Mouse (Mus musculus) CD4-positive naive resting alpha-beta T cell, adult 57 days (primary cell): Measurements from ENCODE around the gene Olfr323. TPM values are rescaled to one million over a fixed set of nuclear protein-coding genes. Genes with fewer than 3 reads are reported as not detected.

Source experiments
- total RNA-seq: library from RNA; stranded (reverse); gene quantifications from one replicate; pipeline ENCODE4 v1.2.4, GENCODE M21; 2023

The Olfr323 gene
- total RNA-seq: not detected

GRCm38 (mm10) chr11:58630401-58630800, at the start of gene Olfr323:
Gene Olfr323, minus strand, starts transcription at chr11:58630501.

GRCm38 (mm10) chr11:58658596-58658995, 28.3 kb upstream of the Olfr323 start, which contains the start of gene Olfr322:
Gene Olfr322, plus strand, starts transcription at chr11:58658782.

GRCm38 (mm10) chr11:58640272-58640867, 10.1 kb upstream of the Olfr323 start, which contains the start of gene Trim58:
Gene Trim58, plus strand, starts transcription at chr11:58640465.

GRCm38 (mm10) chr11:58615975-58616374, 14.3 kb downstream of the Olfr323 start, which contains the start of gene 2210407C18Rik:
Gene 2210407C18Rik, minus strand, starts transcription at chr11:58616075.

GRCm38 (mm10) chr11:58594814-58595213, 35.5 kb downstream of the Olfr323 start, which contains the start of gene Olfr324:
Gene Olfr324, plus strand, starts transcription at chr11:58595114.

GRCm38 (mm10) chr11:58577430-58577829, 52.9 kb downstream of the Olfr323 start, which contains the start of gene Olfr325:
Gene Olfr325, plus strand, starts transcription at chr11:58577730.

Other genes with a start within 250 kb of the Olfr323 start
- not detected for gene 1810065E05Rik, start 209.4 kb downstream of the Olfr323 start, total RNA-seq
- gene Gm12253, start 197.9 kb downstream of the Olfr323 start, total RNA-seq: not detected
- not detected for gene Lypd9, start 177.6 kb downstream of the Olfr323 start, total RNA-seq
- gene Olfr30, start 168.2 kb downstream of the Olfr323 start, total RNA-seq: not detected
- not detected for gene Olfr332, start 137.9 kb downstream of the Olfr323 start, total RNA-seq
- gene Olfr331, start 127.9 kb downstream of the Olfr323 start, total RNA-seq: not detected
- gene Olfr330, start 95.7 kb downstream of the Olfr323 start, total RNA-seq: not detected
- gene Olfr329-ps, start 84.1 kb downstream of the Olfr323 start, total RNA-seq: not detected
- 0.53 TPM for gene Olfr328, start 74.9 kb downstream of the Olfr323 start, total RNA-seq
- gene Olfr224, start 59.9 kb downstream of the Olfr323 start, total RNA-seq: not detected
- not detected for gene Olfr325, start 52.8 kb downstream of the Olfr323 start, total RNA-seq
- gene Olfr324, start 35.4 kb downstream of the Olfr323 start, total RNA-seq: not detected
- not detected for gene 2210407C18Rik, start 14.4 kb downstream of the Olfr323 start, total RNA-seq
- gene Trim58, start 10.0 kb upstream of the Olfr323 start, total RNA-seq: not detected
- not detected for gene Olfr322, start 28.3 kb upstream of the Olfr323 start, total RNA-seq
- not detected for gene Olfr320, start 50.6 kb upstream of the Olfr323 start, total RNA-seq
- gene Olfr319, start 68.7 kb upstream of the Olfr323 start, total RNA-seq: not detected
- 0.47 TPM for gene Olfr318, start 93.5 kb upstream of the Olfr323 start, total RNA-seq
- not detected for gene Olfr317, start 108.7 kb upstream of the Olfr323 start, total RNA-seq
- not detected for gene Olfr316, start 122.2 kb upstream of the Olfr323 start, total RNA-seq
- not detected for gene Olfr315, start 142.7 kb upstream of the Olfr323 start, total RNA-seq
- gene Olfr314, start 152.5 kb upstream of the Olfr323 start, total RNA-seq: not detected
- gene Fam183b, start 171.5 kb upstream of the Olfr323 start, total RNA-seq: not detected
- not detected for gene Olfr313, start 184.5 kb upstream of the Olfr323 start, total RNA-seq
- gene Olfr312, start 198.7 kb upstream of the Olfr323 start, total RNA-seq: not detected
- not detected for gene Olfr311, start 208.8 kb upstream of the Olfr323 start, total RNA-seq
- 9.9 TPM for gene Gm12258, start 216.7 kb upstream of the Olfr323 start, total RNA-seq
- 15.7 TPM for gene 2810021J22Rik, start 236.7 kb upstream of the Olfr323 start, total RNA-seq